Comparison of ENCODE assay signal across 8 mouse cellular contexts in the genomic region with DNA sequence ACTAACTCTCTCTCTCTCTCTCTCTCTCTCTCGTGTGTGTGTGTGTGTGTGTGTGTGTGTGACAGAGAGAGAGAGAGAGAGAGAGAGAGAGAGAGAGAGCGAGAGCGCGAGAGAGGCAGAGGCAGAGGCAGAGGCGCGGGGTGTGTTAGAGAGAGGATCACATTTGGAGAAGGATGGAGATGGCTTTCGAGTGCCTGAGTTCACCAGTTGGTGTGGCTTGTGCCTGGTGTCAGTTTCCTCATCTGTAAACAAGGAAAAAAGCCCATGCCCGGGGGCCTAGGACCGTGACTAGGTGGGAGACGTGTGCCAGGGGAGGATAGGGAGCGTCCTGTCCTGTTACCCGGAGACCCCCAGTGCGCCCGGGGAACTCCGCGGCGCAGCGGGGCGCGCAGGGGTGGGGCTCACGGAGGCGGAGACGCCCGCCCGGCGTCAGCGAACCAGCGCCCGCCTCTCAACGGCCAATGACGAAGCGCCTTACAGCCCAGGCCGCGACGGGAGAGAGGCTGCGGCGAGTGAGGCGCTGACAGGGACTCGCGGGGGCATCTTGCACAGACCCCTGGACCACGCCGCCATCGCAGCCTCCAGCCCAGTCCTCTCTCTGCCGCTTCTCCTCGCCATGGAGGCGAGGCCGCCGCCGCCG. TPM values are rescaled to one million over a fixed set of nuclear protein-coding genes. Genes with fewer than 3 reads are reported as not detected.
DNase-seq lines count a peak whose midpoint lies in the region; ATAC-seq and TF ChIP-seq lines count a peak whose summit lies in the region.

A gene (plus strand): TSS at position 485 of the 640 bp plus-strand sequence.

- peak within 1 kb of the TSS; percentile 76 for H3K4me3 ChIP-seq in embryonic facial prominence, embryonic 13.5 days
- H3K4me3 ChIP-seq in heart, adult 2 months = peak within 1 kb of the TSS; percentile 92
- peak within 1 kb of the TSS; percentile 92 for H3K4me3 ChIP-seq in limb, embryonic 14.5 days (replicated peaks; ENCODE audit: low read length)
- peak within 1 kb of the TSS; percentile 80 for H3K4me3 ChIP-seq in midbrain, postnatal 0 days (ENCODE audit: low read depth, low read length)

- ATAC-seq in embryonic facial prominence, embryonic 13.5 days (ENCODE audit: insufficient number of reproducible peaks, insufficient read depth, low FRiP score, low TSS enrichment, low read depth) = peak; percentile 95
- ATAC-seq in limb, embryonic 14.5 days (ENCODE audit: low FRiP score, low read depth) = peak; percentile 96
- ATAC-seq in midbrain, postnatal 0 days (ENCODE audit: low FRiP score) = peak; percentile 97

- H3K36me3 ChIP-seq in embryonic facial prominence, embryonic 13.5 days = no peaks in the 10 kb centered on the region
- H3K36me3 ChIP-seq in heart, adult 2 months (ENCODE audit: control insufficient read depth, insufficient read depth, low read length) = peaks cover 5% of the 10 kb centered on the region
- H3K36me3 ChIP-seq in limb, embryonic 14.5 days (ENCODE audit: control insufficient read depth, insufficient read depth, low read length) = peaks cover 5% of the 10 kb centered on the region; the same call in 1 of the 2 replicates
- no peaks in the 10 kb centered on the region for H3K36me3 ChIP-seq in midbrain, postnatal 0 days (ENCODE audit: insufficient read depth, low read length)

- 0% methylated on average over 43 of the region's 50 CpGs for WGBS in embryonic facial prominence, embryonic 13.5 days
- under 1% methylated on average over 49 of the region's 50 CpGs for WGBS in heart, adult 2 months
- WGBS in limb, embryonic 14.5 days = under 1% methylated on average over 33 of the region's 50 CpGs
- 2% methylated on average over 33 of the region's 50 CpGs for whole genome bisulfite sequencing in midbrain, postnatal 0 days

- TF ChIP-seq POLR2A in heart, adult 2 months (IDR thresholded peaks at IDR 0.05; ENCODE audit: insufficient read depth, low read depth, low read length) = peak; percentile 91
- TF ChIP-seq POLR2A in limb, embryonic 14.5 days (IDR thresholded peaks at IDR 0.05; ENCODE audit: borderline replicate concordance, extremely low read depth, insufficient read depth, insufficient read length) = peak; percentile 73; the same call in 1 of the 2 replicates

- TF ChIP-seq CTCF in heart, adult 2 months (IDR thresholded peaks at IDR 0.05) = no peak
- no peak for TF ChIP-seq CTCF in midbrain, postnatal 0 days (IDR thresholded peaks at IDR 0.05)

- H3K79me2 ChIP-seq in heart, adult 2 months (replicated peaks; ENCODE audit: control insufficient read depth, insufficient read depth, low read length) = no peaks in the 10 kb centered on the region; the same call in none of the 2 replicates

- no peaks in the 10 kb centered on the region for H3K9me3 ChIP-seq in embryonic facial prominence, embryonic 13.5 days
- H3K9me3 ChIP-seq in limb, embryonic 14.5 days (ENCODE audit: control insufficient read depth, low read length) = no peaks in the 10 kb centered on the region
- no peaks in the 10 kb centered on the region for H3K9me3 ChIP-seq in midbrain, postnatal 0 days (ENCODE audit: low read length)

- TF ChIP-seq EP300 in heart, adult 2 months (IDR thresholded peaks at IDR 0.05; ENCODE audit: insufficient read depth, low read depth, low read length) = no peak

- peaks cover 24% of the 10 kb centered on the region for H3K4me1 ChIP-seq in embryonic facial prominence, embryonic 13.5 days
- peaks cover 7% of the 10 kb centered on the region for H3K4me1 ChIP-seq in heart, adult 2 months (ENCODE audit: control insufficient read depth, insufficient read depth, low read length)
- peaks cover 13% of the 10 kb centered on the region for H3K4me1 ChIP-seq in limb, embryonic 14.5 days (ENCODE audit: control insufficient read depth, insufficient read depth, low read length)
- peaks cover 15% of the 10 kb centered on the region for H3K4me1 ChIP-seq in midbrain, postnatal 0 days (ENCODE audit: insufficient read depth, low read length)

- H3K9ac ChIP-seq in embryonic facial prominence, embryonic 13.5 days = peak within 1 kb of the TSS; percentile 86
- H3K9ac ChIP-seq in heart, adult 2 months (ENCODE audit: low read depth, low read length) = peak within 1 kb of the TSS; percentile 91
- H3K9ac ChIP-seq in limb, embryonic 14.5 days (ENCODE audit: low read depth, low read length, severe bottlenecking) = peak within 1 kb of the TSS; percentile 88
- peak within 1 kb of the TSS; percentile 77 for H3K9ac ChIP-seq in midbrain, postnatal 0 days (replicated peaks; ENCODE audit: low read length, poor library complexity, severe bottlenecking)

- intact Hi-C loops in heart, adult 2 months (cut with DNase I) = loop anchor here (2.0 to 5.0 kb wide), 4 partner anchors 25 to 112 kb away; a partner anchor contains a TSS

- H3K4me2 ChIP-seq in embryonic facial prominence, embryonic 13.5 days = peak within 1 kb of the TSS; percentile 81
- peak within 1 kb of the TSS; percentile 88 for H3K4me2 ChIP-seq in limb, embryonic 14.5 days (replicated peaks; ENCODE audit: low read depth, low read length, severe bottlenecking)
- H3K4me2 ChIP-seq in midbrain, postnatal 0 days (ENCODE audit: low read depth, low read length, poor library complexity, severe bottlenecking) = peak within 1 kb of the TSS; percentile 75

- H3K27me3 ChIP-seq in embryonic facial prominence, embryonic 13.5 days = peaks cover 7% of the 10 kb centered on the region
- no peaks in the 10 kb centered on the region for H3K27me3 ChIP-seq in heart, adult 2 months (ENCODE audit: control insufficient read depth, insufficient read depth, low read length)
- no peaks in the 10 kb centered on the region for H3K27me3 ChIP-seq in limb, embryonic 14.5 days (ENCODE audit: control insufficient read depth, insufficient read depth, low read length)
- H3K27me3 ChIP-seq in midbrain, postnatal 0 days (ENCODE audit: insufficient read depth, low read length) = no peaks in the 10 kb centered on the region

- H3K27ac ChIP-seq in embryonic facial prominence, embryonic 13.5 days = peak within 1 kb of the TSS; percentile 84
- H3K27ac ChIP-seq in heart, adult 2 months = peak within 1 kb of the TSS; percentile 83
- peak within 1 kb of the TSS; percentile 76 for H3K27ac ChIP-seq in limb, embryonic 14.5 days (replicated peaks; ENCODE audit: low read depth, low read length)
- H3K27ac ChIP-seq in midbrain, postnatal 0 days (ENCODE audit: low read depth, low read length) = peak within 1 kb of the TSS; percentile 77

- peak; percentile 89 for DNase-seq in 3134 (ENCODE audit: extremely low read depth, insufficient read length, low spot score)
- DNase-seq in adrenal gland, postnatal 36 days = peak; percentile 94 to 95
- peak; percentile 95 to 98 for DNase-seq in heart, adult 2 months
- DNase-seq in kidney, adult 9 months = peak; percentile 89
- peak; percentile 89 for DNase-seq in limb, embryonic 14.5 days (ENCODE audit: low spot score)
- DNase-seq in midbrain, postnatal 0 days (ENCODE audit: low spot score) = peak; percentile 93
- peak; percentile 87 to 89 for DNase-seq in spleen, postnatal 14 days (ENCODE audit: low spot score in 2 of 2)

RNA-seq across cellular contexts. Expression of the gene that starts here (rescaled TPM):
- 100 to 1,000 TPM; 117 to 143 TPM for total RNA-seq in adrenal gland, postnatal 36 days (2021)
- 113 and 114 TPM in 2 replicates for polyA plus RNA-seq in embryonic facial prominence, embryonic 13.5 days (2015; fragmentation: Nextera tagmentation; extraction: Ambion mirVana)
- 10 to 100 TPM; 44.0 to 46.0 TPM for total RNA-seq in heart, adult 2 months (2021)
- polyA plus RNA-seq in heart, adult 2 months (2012; rRNA removed) = 27.8 and 37.0 TPM in 2 replicates
- 81.7 and 94.9 TPM in 2 replicates for polyA plus RNA-seq in limb, embryonic 14.5 days (2012; rRNA removed)
- 118 and 124 TPM in 2 replicates for polyA plus RNA-seq in limb, embryonic 14.5 days (2014; fragmentation: Nextera tagmentation; extraction: Ambion mirVana)
- 120 and 147 TPM in 2 replicates for total RNA-seq in midbrain, postnatal 0 days (2014; rRNA removed)
- 139 and 144 TPM in 2 replicates for polyA plus RNA-seq in midbrain, postnatal 0 days (2015; fragmentation: Nextera tagmentation; extraction: Ambion mirVana)

Comparison
In these comparisons a context has a peak if more than half of its experiments do, and no peak if none do; other contexts are left out.
1. Peak in every context shown above with its lines: DNase-seq, ATAC-seq, H3K4me3 ChIP-seq and H3K27ac ChIP-seq.